ENCODE assay signal across 25 mouse cellular contexts in the genomic region with DNA sequence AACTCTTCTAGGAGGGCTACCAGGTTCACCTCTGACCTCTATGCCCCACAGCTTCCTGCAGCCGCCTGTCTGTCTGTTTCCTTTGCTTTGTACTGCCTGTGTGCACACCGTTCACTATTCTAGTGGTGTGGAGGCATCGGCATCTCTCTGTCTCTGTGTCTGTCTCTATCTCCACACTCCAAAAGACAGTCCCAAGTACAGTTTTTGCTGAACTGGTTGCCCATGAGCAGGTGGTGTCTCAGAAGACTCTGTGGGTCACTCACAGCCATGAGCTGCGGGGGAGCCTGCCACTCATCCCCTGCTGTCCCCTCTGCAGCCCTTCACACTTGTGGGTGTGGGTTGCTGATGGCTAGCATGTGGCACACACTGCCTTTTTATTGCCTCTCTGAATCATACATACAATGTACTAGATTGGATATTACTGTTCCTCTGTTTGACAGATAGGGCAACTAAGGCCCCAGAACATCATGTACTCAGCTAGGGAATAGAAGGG. TPM values are rescaled to one million over a fixed set of nuclear protein-coding genes. Genes with fewer than 3 reads are reported as not detected.
DNase-seq lines count a peak whose midpoint lies in the region; ATAC-seq and TF ChIP-seq lines count a peak whose summit lies in the region.
"Had no signal": no experiment of that assay in that cellular context is flagged by ENCODE, and none has a peak within 500 bp of the region (broad histone marks: within the 10 kb centered on the region; RNA-seq: fewer than 3 reads in every experiment).

No protein-coding gene starts in this region.

- peaks cover 67% of the 10 kb centered on the region for H3K36me3 ChIP-seq in heart, embryonic 12.5 days
- peaks cover 18% of the 10 kb centered on the region for H3K36me3 ChIP-seq in megakaryocyte, embryonic 14.5 days (replicated peaks; ENCODE audit: low read length)
- peaks cover 63% of the 10 kb centered on the region for H3K36me3 ChIP-seq in heart, postnatal 0 days (replicated peaks; ENCODE audit: control insufficient read depth, insufficient read depth, low read length)
- no peaks in the 10 kb centered on the region for H3K36me3 ChIP-seq in myocyte (ENCODE audit: control insufficient read depth, insufficient read depth)
- H3K36me3 ChIP-seq: hindbrain, embryonic 15.5 days; intestine, embryonic 15.5 days; limb, embryonic 12.5 days; lung, embryonic 15.5 days; midbrain, embryonic 13.5 days had no signal

- 77% methylated on average over 4 of the region's 4 CpGs for WGBS in heart, embryonic 12.5 days
- WGBS in heart, postnatal 0 days, result 49% methylated on average over 4 of the region's 4 CpGs

- peak overlapping the region; percentile 78; the same call in 1 of the 2 replicates for H3K27ac ChIP-seq in heart, embryonic 12.5 days (ENCODE audit: poor library complexity, severe bottlenecking)
- peak overlapping the region; percentile 57 for H3K27ac ChIP-seq in heart, postnatal 0 days (ENCODE audit: low read depth)
- H3K27ac ChIP-seq: hindbrain, embryonic 15.5 days; intestine, embryonic 15.5 days; lung, embryonic 15.5 days; macrophage; midbrain, embryonic 13.5 days had no signal

- H3K4me2 ChIP-seq in heart, embryonic 12.5 days, result peak overlapping the region; percentile 55
- peak overlapping the region; percentile 54; the same call in 1 of the 2 replicates for H3K4me2 ChIP-seq in heart, postnatal 0 days (ENCODE audit: low read depth, low read length)
- H3K4me2 ChIP-seq in myocyte (ENCODE audit: low read depth), result peak overlapping the region; percentile 61
- H3K4me2 ChIP-seq: hindbrain, embryonic 15.5 days; intestine, embryonic 15.5 days; limb, embryonic 12.5 days; lung, embryonic 15.5 days; midbrain, embryonic 13.5 days had no signal

- intact Hi-C loops in heart, postnatal 14 days (cut with DNase I), result no loop called here

- DNase-seq in heart, postnatal 14 days, result no peak
- DNase-seq in heart, postnatal 0 days (ENCODE audit: low spot score), result no peak
- no peak for DNase-seq in lung, postnatal 25 days (ENCODE audit: low spot score)
- DNase-seq: adrenal gland, adult 2 months; cerebellum, adult 9-10 months; kidney, postnatal 4 days; thymus, postnatal 36 days had no signal

- no peaks in the 10 kb centered on the region for H3K27me3 ChIP-seq in heart, embryonic 12.5 days (replicated peaks)
- no peaks in the 10 kb centered on the region for H3K27me3 ChIP-seq in megakaryocyte, embryonic 14.5 days (replicated peaks)
- H3K27me3 ChIP-seq in heart, postnatal 0 days (ENCODE audit: control insufficient read depth, insufficient read depth, low read length), result no peaks in the 10 kb centered on the region
- H3K27me3 ChIP-seq in myocyte (ENCODE audit: control insufficient read depth, insufficient read depth, insufficient read length), result no peaks in the 10 kb centered on the region
- H3K27me3 ChIP-seq: hindbrain, embryonic 15.5 days; intestine, embryonic 15.5 days; limb, embryonic 12.5 days; lung, embryonic 15.5 days; midbrain, embryonic 13.5 days had no signal

- H3K4me1 ChIP-seq in heart, embryonic 12.5 days (replicated peaks), result peaks cover 66% of the 10 kb centered on the region
- H3K4me1 ChIP-seq in megakaryocyte, embryonic 14.5 days, result peaks cover 83% of the 10 kb centered on the region
- H3K4me1 ChIP-seq in heart, postnatal 0 days (ENCODE audit: control insufficient read depth, insufficient read depth), result peaks cover 26% of the 10 kb centered on the region
- H3K4me1 ChIP-seq: hindbrain, embryonic 15.5 days; intestine, embryonic 15.5 days; lung, embryonic 15.5 days; midbrain, embryonic 13.5 days had no signal

- H3K4me3 ChIP-seq in heart, embryonic 12.5 days, result no peak overlapping the region
- peak overlapping the region; percentile 24 for H3K4me3 ChIP-seq in megakaryocyte, embryonic 14.5 days (replicated peaks)
- H3K4me3 ChIP-seq in heart, postnatal 0 days (ENCODE audit: low read depth, low read length), result 0 out of 2 replicates have a peak overlapping the region, but pooled peaks have one; percentile 4
- no peak overlapping the region for H3K4me3 ChIP-seq in myocyte
- H3K4me3 ChIP-seq: hindbrain, embryonic 15.5 days; intestine, embryonic 15.5 days; limb, embryonic 12.5 days; lung, embryonic 15.5 days; midbrain, embryonic 13.5 days had no signal

- no peak overlapping the region for H3ac ChIP-seq in myocyte (ENCODE audit: control insufficient read depth, insufficient read length)

- TF ChIP-seq CTCF in heart, postnatal 0 days (IDR thresholded peaks at IDR 0.05; ENCODE audit: low read depth), result no peak

- H3K79me2 ChIP-seq in myocyte (ENCODE audit: control insufficient read depth, insufficient read depth), result peaks cover 7% of the 10 kb centered on the region

- no peak for ATAC-seq in heart, embryonic 12.5 days (ENCODE audit: insufficient number of reproducible peaks, low FRiP score)
- no peak for ATAC-seq in megakaryocyte, adult 5-6 weeks (ENCODE audit: poor library complexity, severe bottlenecking)
- no peak for ATAC-seq in heart, postnatal 0 days (ENCODE audit: insufficient read depth, low read depth)
- ATAC-seq: forebrain, embryonic 14.5 days; intestine, embryonic 15.5 days; midbrain, embryonic 13.5 days had no signal

- H3K9ac ChIP-seq in heart, embryonic 12.5 days, result peak overlapping the region; percentile 51
- H3K9ac ChIP-seq in heart, postnatal 0 days (replicated peaks; ENCODE audit: low read depth, low read length), result no peak overlapping the region; the same call in 1 of the 2 replicates
- H3K9ac ChIP-seq: hindbrain, embryonic 15.5 days; intestine, embryonic 15.5 days; limb, embryonic 12.5 days; lung, embryonic 15.5 days; midbrain, embryonic 13.5 days had no signal

- no peak for TF ChIP-seq EP300 in heart, postnatal 0 days (IDR thresholded peaks at IDR 0.05; ENCODE audit: low read depth)

- TF ChIP-seq POLR2A in myocyte (IDR thresholded peaks at IDR 0.05; ENCODE audit: insufficient read length, low read depth), result no peak

- H3K9me3 ChIP-seq in heart, embryonic 12.5 days (replicated peaks), result no peaks in the 10 kb centered on the region
- H3K9me3 ChIP-seq in megakaryocyte, embryonic 14.5 days, result no peaks in the 10 kb centered on the region
- no peaks in the 10 kb centered on the region for H3K9me3 ChIP-seq in heart, postnatal 0 days (replicated peaks; ENCODE audit: control insufficient read depth, low read length)
- H3K9me3 ChIP-seq: hindbrain, embryonic 15.5 days; intestine, embryonic 15.5 days; limb, embryonic 12.5 days; lung, embryonic 15.5 days; midbrain, embryonic 13.5 days had no signal

TF ChIP-seq in myocyte, 11 proteins besides CTCF, POLR2A, EP300 and RAD21:
- peak in 2 of 3 experiments; percentile 72 to 91 for TF ChIP-seq MYOG (IDR thresholded peaks at IDR 0.05; ENCODE audit: control insufficient read depth in 1 of 3, insufficient read depth in 1 of 3, insufficient read length in 2 of 3, low read depth in 2 of 3)
- TF ChIP-seq REST (IDR thresholded peaks at IDR 0.05; ENCODE audit: insufficient read depth, insufficient read length), result no peak
- TF ChIP-seq MYOD1 (IDR thresholded peaks at IDR 0.05; ENCODE audit: control insufficient read depth in 1 of 3, insufficient read length in 2 of 3, low read depth in 2 of 3), result peak in 2 of 3 experiments; percentile 70 to 88

RNA-seq across cellular contexts. Expression of gene Popdc2, which starts 8.0 kb away (rescaled TPM):
- 308 and 330 TPM in 2 replicates for polyA plus RNA-seq in heart, embryonic 12.5 days (2016; fragmentation: Nextera tagmentation; extraction: Ambion mirVana)
- total RNA-seq in heart, postnatal 14 days (2021), result 100 to 1,000 TPM; 542 to 580 TPM
- 2.8 and 5.0 TPM in 2 replicates for polyA plus RNA-seq in megakaryocyte, embryonic 14.5 days (2012; ENCODE audit: insufficient read depth, low replicate concordance)
- total RNA-seq in megakaryocyte, adult 5-6 weeks (2015), result 0.38 and 3.9 TPM in 2 replicates
- total RNA-seq in megakaryocyte, adult 5-6 weeks (2017), result 1.8 TPM in 1 of 2 replicates, not detected in the other
- 982 and 1,104 TPM in 2 replicates for total RNA-seq in heart, postnatal 0 days (2014; rRNA removed; ENCODE audit: low replicate concordance)
- 564 and 675 TPM in 2 replicates for polyA plus RNA-seq in heart, postnatal 0 days (2015; fragmentation: Nextera tagmentation; extraction: Ambion mirVana)
- polyA plus RNA-seq in myocyte (2012; fragmentation: generic; extraction: Trizol), result 10.5 TPM
- polyA plus RNA-seq: macrophage had no signal

RNA-seq across cellular contexts. Expression of gene Gm21987, which starts 23.2 kb away (rescaled TPM):
- 2.5 and 3.8 TPM in 2 replicates for polyA plus RNA-seq in heart, embryonic 12.5 days (2016; fragmentation: Nextera tagmentation; extraction: Ambion mirVana)
- 1 to 10 TPM in 1 of 2 experiments, not detected in 1; 1.2 TPM for total RNA-seq in heart, postnatal 14 days (2021)
- 272 and 1,896 TPM in 2 replicates for polyA plus RNA-seq in megakaryocyte, embryonic 14.5 days (2012; ENCODE audit: insufficient read depth, low replicate concordance)
- total RNA-seq in megakaryocyte, adult 5-6 weeks (2015), result not detected in 2 replicates
- total RNA-seq in megakaryocyte, adult 5-6 weeks (2017), result not detected in 2 replicates
- not detected in 2 replicates for total RNA-seq in heart, postnatal 0 days (2014; rRNA removed; ENCODE audit: low replicate concordance)
- 5.1 and 6.2 TPM in 2 replicates for polyA plus RNA-seq in heart, postnatal 0 days (2015; fragmentation: Nextera tagmentation; extraction: Ambion mirVana)
- polyA plus RNA-seq in myocyte (2012; fragmentation: generic; extraction: Trizol), result 0.16 TPM
- total RNA-seq: common myeloid progenitor, adult 5-6 weeks; gastrocnemius, postnatal 4 days; layer of hippocampus, postnatal 10 days; left cerebral cortex, adult 8-10 months had no signal
- polyA plus RNA-seq: adrenal gland, adult 2 months; C2C12; forebrain, embryonic 14.5 days; hindbrain, embryonic 15.5 days; kidney, embryonic 14.5 days; limb, embryonic 12.5 days; lung, embryonic 15.5 days; macrophage; midbrain, embryonic 13.5 days; neural tube, embryonic 14.5 days had no signal

RNA-seq across cellular contexts. Expression of gene Cox17, which starts 23.2 kb away (rescaled TPM):
- polyA plus RNA-seq in heart, embryonic 12.5 days (2016; fragmentation: Nextera tagmentation; extraction: Ambion mirVana), result 301 and 307 TPM in 2 replicates
- total RNA-seq in heart, postnatal 14 days (2021), result 100 to 1,000 TPM; 227 to 256 TPM
- 25.9 and 292 TPM in 2 replicates for polyA plus RNA-seq in megakaryocyte, embryonic 14.5 days (2012; ENCODE audit: insufficient read depth, low replicate concordance)
- 89.3 and 106 TPM in 2 replicates for total RNA-seq in megakaryocyte, adult 5-6 weeks (2015)
- 210 and 268 TPM in 2 replicates for total RNA-seq in megakaryocyte, adult 5-6 weeks (2017)
- total RNA-seq in heart, postnatal 0 days (2014; rRNA removed; ENCODE audit: low replicate concordance), result 84.7 and 177 TPM in 2 replicates
- polyA plus RNA-seq in heart, postnatal 0 days (2015; fragmentation: Nextera tagmentation; extraction: Ambion mirVana), result 579 and 627 TPM in 2 replicates
- 653 TPM for polyA plus RNA-seq in myocyte (2012; fragmentation: generic; extraction: Trizol)

RNA-seq across cellular contexts. Expression of gene Maats1, which starts 28.1 kb away (rescaled TPM):
- 0.09 TPM in 1 of 2 replicates, not detected in the other for polyA plus RNA-seq in heart, embryonic 12.5 days (2016; fragmentation: Nextera tagmentation; extraction: Ambion mirVana)
- under 1 TPM; 0.10 TPM for total RNA-seq in heart, postnatal 14 days (2021)
- polyA plus RNA-seq in megakaryocyte, embryonic 14.5 days (2012; ENCODE audit: insufficient read depth, low replicate concordance), result not detected in 2 replicates
- not detected in 2 replicates for total RNA-seq in megakaryocyte, adult 5-6 weeks (2015)
- total RNA-seq in megakaryocyte, adult 5-6 weeks (2017), result not detected in 2 replicates
- total RNA-seq in heart, postnatal 0 days (2014; rRNA removed; ENCODE audit: low replicate concordance), result not detected in 2 replicates
- 0.10 and 0.15 TPM in 2 replicates for polyA plus RNA-seq in heart, postnatal 0 days (2015; fragmentation: Nextera tagmentation; extraction: Ambion mirVana)
- polyA plus RNA-seq in myocyte (2012; fragmentation: generic; extraction: Trizol), result 1.1 TPM
- total RNA-seq: common myeloid progenitor, adult 5-6 weeks had no signal
- polyA plus RNA-seq: adrenal gland, adult 2 months; kidney, embryonic 14.5 days; macrophage had no signal

Comparison
In these comparisons a context has a peak if more than half of its experiments do, and no peak if none do; other contexts are left out.
1. H3K4me3 ChIP-seq: peak in megakaryocyte, embryonic 14.5 days (single experiment) and heart, postnatal 0 days (single experiment); none in heart, embryonic 12.5 days (single experiment) and myocyte (single experiment).
2. RNA of gene Popdc2, which starts 8.0 kb away (polyA plus RNA-seq): 564 to 675 TPM in heart, postnatal 0 days and 308 to 330 TPM in heart, embryonic 12.5 days; 10.5 TPM in myocyte (single experiment) and 2.8 to 5.0 TPM in megakaryocyte, embryonic 14.5 days; every median in the first group is over 10 times any median in the second.
3. RNA of gene Gm21987, which starts 23.2 kb away (polyA plus RNA-seq): 272 to 1,896 TPM in megakaryocyte, embryonic 14.5 days; 5.1 to 6.2 TPM in heart, postnatal 0 days, 2.5 to 3.8 TPM in heart, embryonic 12.5 days and 0.16 TPM in myocyte (single experiment); every median in the first group is over 10 times any median in the second.
4. Peak in every context shown above with its lines, with median percentiles within 50 percentile points of each other: H3K4me2 ChIP-seq.